Mouse (Mus musculus) forebrain, postnatal 0 days (tissue): ENCODE results near the gene Inpp5a. TPM values are rescaled to one million over a fixed set of nuclear protein-coding genes. Genes with fewer than 3 reads are reported as not detected.

Source experiments
- ATAC-seq: fragments of 200-750 bp; cut with Nextera tagmentation; 2 replicates; pipeline ENCODE4 v1.8.0; 2017; ENCODE audit warnings: mild to moderate bottlenecking, moderate library complexity
- DNase-seq: peaks from one replicate; pipeline ENCODE4 v3.0.0-alpha.2; 2015
- H3K27ac ChIP-seq: fragments of 300-500 bp; sonication (generic); 2 replicates; pipeline ENCODE4 v1.5.1; 2014; ENCODE audit warnings: low read depth, mild to moderate bottlenecking, antibody characterized with exemption, low read length, moderate library complexity, mixed read lengths
- H3K27me3 ChIP-seq: fragments of 300-500 bp; sonication (generic); 2 replicates; pipeline ENCODE4 v1.6.1; 2014; ENCODE audit warnings: mild to moderate bottlenecking, low read length, mixed read lengths; ENCODE audit not compliant: insufficient read depth
- H3K36me3 ChIP-seq: fragments of 300-500 bp; sonication (generic); 2 replicates; pipeline ENCODE4 v1.6.1; 2014; ENCODE audit warnings: mild to moderate bottlenecking, moderate library complexity; ENCODE audit not compliant: insufficient read depth
- H3K4me1 ChIP-seq: fragments of 300-500 bp; sonication (generic); 2 replicates; pipeline ENCODE4 v1.6.1; 2014; ENCODE audit warnings: antibody characterized with exemption; ENCODE audit not compliant: insufficient read depth
- H3K4me2 ChIP-seq: fragments of 300-500 bp; sonication (generic); 2 replicates; pipeline ENCODE4 v1.6.1; 2014; ENCODE audit warnings: low read depth, mild to moderate bottlenecking, moderate library complexity
- H3K4me3 ChIP-seq: fragments of 300-500 bp; sonication (generic); 2 replicates; pipeline ENCODE4 v1.5.1; 2014; ENCODE audit warnings: low read depth, low read length, mixed read lengths
- H3K9ac ChIP-seq: fragments of 300-500 bp; sonication (generic); 2 replicates; pipeline ENCODE4 v1.6.1; 2014; ENCODE audit warnings: mild to moderate bottlenecking
- H3K9me3 ChIP-seq: fragments of 300-500 bp; sonication (generic); 2 replicates; pipeline ENCODE4 v1.6.1; 2016; ENCODE audit warnings: low read length
- CTCF ChIP-seq: sonication (generic); IDR thresholded peaks from 2 replicates; pipeline ENCODE4 v1.5.1; 2016; ENCODE audit warnings: antibody characterized with exemption, control low read depth, low read depth
- WGBS: fragments of 180-500 bp; shearing (Covaris S2); extraction: QIAGEN DNeasy Blood & Tissue Kit; methylation state at CpG from one replicate; pipeline ENCODE4 v1.1.7; 2014; 5-methylcytosine and 5-hydroxymethylcytosine counted together
- polyA plus RNA-seq: library from polyadenylated mRNA; unstranded; fragments of >200 nt; fragmentation: Nextera tagmentation; extraction: Ambion mirVana; gene quantifications from 2 replicates; pipeline ENCODE4 v1.2.1, GENCODE M21; 2015
- total RNA-seq: library from RNA; depleted of rRNA; stranded (reverse); fragments of >200 nt; gene quantifications from 2 replicates; pipeline ENCODE4 v1.2.3, GENCODE M21; 2014

Inpp5a gene
- total and polyA plus RNA-seq, 2 experiments from 2014 or later: 8.8 to 16.3 TPM

- H3K9me3 ChIP-seq: no peaks in the 10 kb centered on the region
- H3K4me1 ChIP-seq: no peaks in the 10 kb centered on the region
- no peak for ATAC-seq
- no peak overlapping the region for H3K9ac ChIP-seq
- no peaks in the 10 kb centered on the region for H3K27me3 ChIP-seq
- no peak overlapping the region for H3K27ac ChIP-seq
- H3K36me3 ChIP-seq: 0 out of 2 replicates have a peak, but pooled peaks cover 5% of the 10 kb centered on the region
- no peak for TF ChIP-seq CTCF
- no peak for DNase-seq
- H3K4me2 ChIP-seq: no peak overlapping the region
- 95% methylated on average over 2 of the region's 2 CpGs for WGBS
- H3K4me3 ChIP-seq: no peak overlapping the region
These were observed 175.3 kb downstream of the Inpp5a start for GRCm38 (mm10) chr7:139564161-139564560.

DNA sequence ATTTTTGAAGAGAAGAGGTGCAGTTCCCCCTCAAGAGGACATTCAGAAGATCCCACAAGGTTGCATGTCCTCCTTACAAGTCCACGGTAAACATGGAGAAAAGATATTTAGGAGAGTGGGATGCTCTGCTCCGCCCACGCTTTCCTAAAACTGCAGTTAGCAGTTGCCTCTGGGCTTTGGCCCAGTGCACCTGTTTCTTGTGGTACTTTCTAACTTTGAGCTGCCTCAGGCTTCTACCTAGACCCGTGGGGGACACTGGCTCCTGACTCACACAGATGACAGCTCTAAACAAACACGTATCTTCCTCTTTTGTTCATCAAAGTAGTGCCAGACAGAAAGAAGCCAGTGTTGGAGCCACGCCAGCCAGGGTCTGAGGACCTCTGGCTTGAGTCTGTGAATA, 177.1 kb downstream of the Inpp5a start:
- no peak for DNase-seq
- no peak for ATAC-seq
- Histone ChIP-seq H3K9ac (no peak overlapping the region), H3K27ac (no peak overlapping the region), H3K4me2 (no peak overlapping the region), H3K27me3 (no peaks in the 10 kb centered on the region), H3K4me3 (no peak overlapping the region), H3K36me3 (0 out of 2 replicates have a peak, but pooled peaks cover 6% of the 10 kb centered on the region), H3K4me1 (no peaks in the 10 kb centered on the region), H3K9me3 (no peaks in the 10 kb centered on the region)
- WGBS: 72% methylated on average over 6 of the region's 6 CpGs
- TF ChIP-seq CTCF: no peak

GRCm38 (mm10) chr7:139566533-139566932, 177.6 kb downstream of the Inpp5a start:
- Histone ChIP-seq H3K4me2 (no peak overlapping the region), H3K27ac (no peak overlapping the region)
- WGBS: 88% methylated on average over 8 of the region's 8 CpGs

DNA sequence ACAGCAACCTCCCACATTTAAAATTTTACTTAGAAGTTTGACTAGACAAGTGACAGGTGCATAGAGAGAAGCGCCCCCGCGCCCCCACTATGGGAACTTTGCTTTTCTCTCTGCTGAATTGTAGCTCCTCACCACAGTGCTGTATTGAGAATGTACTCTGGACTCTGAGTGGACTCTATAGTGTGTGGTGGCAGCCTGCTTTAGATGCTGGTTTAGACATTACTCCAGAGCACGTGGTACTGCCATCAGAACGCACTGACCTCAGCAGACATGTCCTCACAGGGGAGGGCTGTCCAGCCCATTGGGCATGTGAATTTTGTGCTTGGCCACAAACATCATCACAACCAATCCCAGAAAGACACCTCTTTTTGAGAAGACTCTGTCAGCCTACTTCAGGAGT, 181.9 kb downstream of the Inpp5a start:
- Histone ChIP-seq H3K4me1 (no peaks in the 10 kb centered on the region), H3K4me2 (no peak overlapping the region), H3K9me3 (no peaks in the 10 kb centered on the region), H3K9ac (no peak overlapping the region), H3K27ac (no peak overlapping the region), H3K4me3 (no peak overlapping the region), H3K27me3 (no peaks in the 10 kb centered on the region), H3K36me3 (0 out of 2 replicates have a peak, but pooled peaks cover 11% of the 10 kb centered on the region)
- WGBS: 93% methylated on average over 5 of the region's 5 CpGs
- ATAC-seq (no peak), DNase-seq (no peak)
- TF ChIP-seq CTCF: no peak

More at GRCm38 (mm10) chr7:139566533-139566932, 177.6 kb downstream of the Inpp5a start:
- ATAC-seq: no peak
- TF ChIP-seq CTCF: no peak
- no peak for DNase-seq
- Histone ChIP-seq H3K36me3 (0 out of 2 replicates have a peak, but pooled peaks cover 6% of the 10 kb centered on the region), H3K4me3 (no peak overlapping the region), H3K27me3 (no peaks in the 10 kb centered on the region), H3K4me1 (no peaks in the 10 kb centered on the region), H3K9me3 (no peaks in the 10 kb centered on the region), H3K9ac (no peak overlapping the region)

- no peak overlapping the region for H3K9ac ChIP-seq
- no peak overlapping the region for H3K4me3 ChIP-seq
- H3K9me3 ChIP-seq: no peaks in the 10 kb centered on the region
- 90% methylated on average over 3 of the region's 3 CpGs for WGBS
- TF ChIP-seq CTCF: no peak
- DNase-seq: no peak
- 0 out of 2 replicates have a peak, but pooled peaks cover 1% of the 10 kb centered on the region for H3K27me3 ChIP-seq
- no peaks in the 10 kb centered on the region for H3K4me1 ChIP-seq
- H3K4me2 ChIP-seq: no peak overlapping the region
- H3K27ac ChIP-seq: no peak overlapping the region
- peak; percentile 53; the same call in 1 of the 2 replicates for ATAC-seq
- 0 out of 2 replicates have a peak, but pooled peaks cover 11% of the 10 kb centered on the region for H3K36me3 ChIP-seq
These were observed 183.8 kb downstream of the Inpp5a start for GRCm38 (mm10) chr7:139572665-139573064.

DNA sequence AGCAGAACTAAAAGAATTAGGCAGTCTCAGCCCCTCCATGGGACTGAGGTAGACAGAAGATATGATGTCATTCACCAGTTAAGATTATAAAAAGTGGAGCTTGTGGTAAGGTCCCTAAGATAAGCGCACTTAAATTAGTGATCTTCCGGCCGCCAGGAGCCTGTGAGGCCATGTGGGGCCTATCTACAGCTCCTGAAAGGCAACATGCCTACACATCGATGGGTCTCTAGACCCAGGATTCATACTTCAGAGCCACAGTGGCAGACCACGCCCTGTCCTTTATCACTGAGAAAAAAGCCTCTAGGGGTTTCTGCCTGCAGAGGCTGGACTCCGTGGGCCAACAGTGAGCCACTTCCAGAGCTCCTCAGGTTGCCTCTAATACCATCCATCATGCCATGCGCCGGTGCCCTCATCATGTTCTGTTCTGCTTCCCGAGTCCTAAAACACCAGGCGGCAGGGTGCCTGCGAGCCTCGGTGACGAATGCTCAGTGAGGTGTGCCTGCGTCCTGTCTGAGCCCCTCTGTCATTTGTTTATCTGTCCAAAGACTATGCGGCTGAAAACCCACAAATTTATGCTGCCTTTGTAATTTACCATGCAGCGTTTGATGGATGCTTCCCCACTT, 187.3 kb downstream of the Inpp5a start:
- no peak for TF ChIP-seq CTCF
- Histone ChIP-seq H3K27ac (no peak overlapping the region), H3K36me3 (0 out of 2 replicates have a peak, but pooled peaks cover 8% of the 10 kb centered on the region), H3K9ac (no peak overlapping the region), H3K4me1 (no peaks in the 10 kb centered on the region), H3K4me3 (no peak overlapping the region), H3K27me3 (peaks cover 33% of the 10 kb centered on the region), H3K4me2 (no peak overlapping the region), H3K9me3 (no peaks in the 10 kb centered on the region)
- 83% methylated on average over 16 of the region's 16 CpGs for WGBS
- DNase-seq (no peak), ATAC-seq (no peak)

- Histone ChIP-seq H3K4me1 (peaks cover 8% of the 10 kb centered on the region; the same call in 1 of the 2 replicates), H3K9ac (no peak overlapping the region), H3K27ac (no peak overlapping the region), H3K36me3 (0 out of 2 replicates have a peak, but pooled peaks cover 8% of the 10 kb centered on the region), H3K4me2 (no peak overlapping the region), H3K9me3 (no peaks in the 10 kb centered on the region), H3K4me3 (no peak overlapping the region), H3K27me3 (peaks cover 38% of the 10 kb centered on the region)
- no peak for TF ChIP-seq CTCF
- 72% methylated on average over 21 of the region's 21 CpGs for WGBS
- no peak for ATAC-seq
- no peak for DNase-seq
These were observed 190.5 kb downstream of the Inpp5a start for GRCm38 (mm10) chr7:139579261-139579905.
